Mouse (Mus musculus) stomach, postnatal 0 days (tissue): ENCODE measurements at regions not wholly inside any gene's neighbourhood (a gene's known extent, or its start where the extent isn't known, plus 50 kb on each side); places are given as distances from the start of the nearest gene placed in this dataset.

Source experiments
- CTCF ChIP-seq: IDR thresholded peaks from 2 replicates; pipeline ENCODE4 v1.5.1; 2016; ENCODE audit warnings: antibody characterized with exemption, low read depth, mild to moderate bottlenecking, moderate library complexity
- EP300 ChIP-seq: optimal IDR thresholded peaks from 2 replicates; pipeline ENCODE3; 2016; ENCODE audit warnings: antibody characterized with exemption

DNA sequence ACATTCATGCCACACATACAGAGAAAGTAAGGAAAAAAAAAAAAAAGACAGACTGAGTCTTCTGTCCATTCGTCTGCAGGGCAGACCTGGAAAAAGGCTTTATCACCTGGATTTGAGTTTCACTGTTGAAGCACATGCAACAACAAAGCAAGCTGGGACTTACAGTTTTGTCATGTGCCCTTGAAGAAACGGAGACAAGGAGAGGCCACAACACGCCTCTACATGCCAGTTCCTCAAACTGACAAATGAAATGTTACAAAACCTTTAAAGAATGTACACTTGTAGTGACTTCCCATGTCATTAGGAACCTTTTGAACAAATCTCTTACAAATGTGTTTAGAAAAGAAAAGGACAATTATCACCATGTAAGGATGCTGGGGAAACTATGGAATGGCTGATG, 53.6 kb upstream of the Tmpo start:
- TF ChIP-seq CTCF (no peak), EP300 (peak; percentile 45)
